Mouse (Mus musculus) embryonic fibroblast, embryonic 13.5 days (primary cell): Measurements from ENCODE around the gene Csrnp1.

Source experiments
- CTCF ChIP-seq: IDR thresholded peaks from 2 replicates; pipeline ENCODE4 v1.5.1; 2011; ENCODE audit warnings: mild to moderate bottlenecking, control low read depth, low read length, moderate library complexity, borderline replicate concordance; ENCODE audit not compliant: insufficient read depth
- POLR2A ChIP-seq: IDR thresholded peaks from 2 replicates; pipeline ENCODE4 v1.6.1; 2011; ENCODE audit warnings: low read depth, mild to moderate bottlenecking, control low read depth, low read length, moderate library complexity

DNA sequence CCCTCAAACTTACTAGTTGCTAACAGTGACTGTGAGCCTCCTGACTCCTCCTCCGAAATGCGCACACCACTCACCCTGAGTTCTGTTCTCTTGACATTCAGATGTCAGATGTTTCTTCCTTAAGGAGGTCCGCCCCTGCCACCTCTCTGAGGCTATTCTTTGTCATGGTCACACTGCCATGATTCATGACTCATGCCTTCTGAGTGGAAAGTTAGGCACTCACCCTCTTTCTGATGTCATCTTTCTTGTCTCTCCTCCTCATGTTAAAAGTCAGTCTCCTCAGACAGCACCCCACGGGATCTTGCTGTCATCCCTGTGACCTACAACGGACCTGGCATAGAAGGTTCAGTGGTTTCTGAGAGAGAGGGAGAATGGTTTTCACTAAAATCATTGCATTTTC is 28.3 kb upstream of the Csrnp1 start:
- TF ChIP-seq POLR2A (no peak), CTCF (no peak)
